Mouse (Mus musculus) testis, adult 2 months (tissue): ENCODE data around the gene Hist1h3d.
A peak's percentile ranks its signal among the peaks of the same experiment; 100 is the strongest.

Experiments
- CTCF ChIP-seq: fragments of 200-500 bp; IDR thresholded peaks from 2 replicates; pipeline ENCODE4 v1.5.1; 2012; ENCODE audit warnings: low read depth, mild to moderate bottlenecking, inconsistent platforms, low read length, moderate library complexity; ENCODE audit not compliant: control insufficient read depth, insufficient read depth, insufficient replicate concordance
- POLR2A ChIP-seq: fragments of 200-500 bp; IDR thresholded peaks from 2 replicates; pipeline ENCODE4 v1.6.1; 2012; ENCODE audit warnings: low read depth, mild to moderate bottlenecking, inconsistent platforms, low read length, moderate library complexity; ENCODE audit not compliant: control insufficient read depth

GRCm38 (mm10) chr13:23530901-23531875 is 44.4 kb upstream of the Hist1h3d start, which contains the start of gene Hist1h4h:
- TF ChIP-seq POLR2A (peak; percentile 83), CTCF (no peak)
